Mouse (Mus musculus) cerebellum, adult 2 months (tissue): ENCODE measurements at regions not wholly inside any gene's neighbourhood (a gene's known extent, or its start where the extent isn't known, plus 50 kb on each side); places are given as distances from the start of the nearest gene placed in this dataset.

Source experiments
- CTCF ChIP-seq: fragments of 200-500 bp; IDR thresholded peaks from 2 replicates; pipeline ENCODE4 v1.5.1; 2011; ENCODE audit warnings: low read depth, mild to moderate bottlenecking, control low read depth, low read length, moderate library complexity, borderline replicate concordance; ENCODE audit not compliant: insufficient read depth
- POLR2A ChIP-seq: fragments of 200-500 bp; IDR thresholded peaks from 2 replicates; pipeline ENCODE4 v1.6.1; 2011; ENCODE audit warnings: low read length, control low read depth, borderline replicate concordance; ENCODE audit not compliant: insufficient read depth

DNA sequence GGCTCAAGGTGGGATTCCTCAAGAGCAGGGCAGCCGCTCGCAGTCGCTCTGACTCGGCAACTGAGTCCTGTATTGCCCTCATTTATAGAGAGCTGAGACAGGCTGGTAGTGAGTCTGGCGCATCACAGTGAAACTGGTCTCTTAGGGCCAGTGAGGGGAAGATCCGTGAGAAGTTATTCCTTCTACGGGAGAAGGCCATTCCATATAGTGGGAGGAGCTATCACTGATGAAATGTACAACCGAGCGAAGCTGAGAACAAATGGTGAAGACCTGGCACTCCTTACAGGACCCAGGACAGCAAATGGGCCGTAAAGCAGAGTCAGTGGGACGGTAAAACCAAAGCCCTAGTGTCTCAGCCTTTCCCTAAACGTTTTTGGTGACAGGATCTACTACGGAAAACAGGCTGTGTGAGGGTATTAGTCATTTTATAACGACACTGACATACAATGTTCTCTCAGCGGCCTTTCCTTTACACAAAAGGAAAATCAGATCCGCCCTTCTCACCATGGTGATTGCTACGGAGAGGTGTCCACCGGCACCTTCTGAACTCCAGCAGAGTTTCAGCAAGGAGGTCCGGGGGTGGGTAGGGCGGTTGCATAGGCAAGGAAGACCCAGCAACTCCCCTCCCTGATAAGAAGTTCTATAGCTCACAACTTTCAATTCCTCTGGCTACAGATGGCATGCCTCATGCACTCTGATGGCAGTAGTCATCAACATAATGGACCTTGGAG is 263.6 kb upstream of the Gm5148 start:
- TF ChIP-seq CTCF (no peak), POLR2A (no peak)
